Mouse (Mus musculus): Measurements from ENCODE around the gene Plekha8.
A peak's percentile ranks its signal among the peaks of the same experiment; 100 is the strongest.

Plekha8 gene

DNA sequence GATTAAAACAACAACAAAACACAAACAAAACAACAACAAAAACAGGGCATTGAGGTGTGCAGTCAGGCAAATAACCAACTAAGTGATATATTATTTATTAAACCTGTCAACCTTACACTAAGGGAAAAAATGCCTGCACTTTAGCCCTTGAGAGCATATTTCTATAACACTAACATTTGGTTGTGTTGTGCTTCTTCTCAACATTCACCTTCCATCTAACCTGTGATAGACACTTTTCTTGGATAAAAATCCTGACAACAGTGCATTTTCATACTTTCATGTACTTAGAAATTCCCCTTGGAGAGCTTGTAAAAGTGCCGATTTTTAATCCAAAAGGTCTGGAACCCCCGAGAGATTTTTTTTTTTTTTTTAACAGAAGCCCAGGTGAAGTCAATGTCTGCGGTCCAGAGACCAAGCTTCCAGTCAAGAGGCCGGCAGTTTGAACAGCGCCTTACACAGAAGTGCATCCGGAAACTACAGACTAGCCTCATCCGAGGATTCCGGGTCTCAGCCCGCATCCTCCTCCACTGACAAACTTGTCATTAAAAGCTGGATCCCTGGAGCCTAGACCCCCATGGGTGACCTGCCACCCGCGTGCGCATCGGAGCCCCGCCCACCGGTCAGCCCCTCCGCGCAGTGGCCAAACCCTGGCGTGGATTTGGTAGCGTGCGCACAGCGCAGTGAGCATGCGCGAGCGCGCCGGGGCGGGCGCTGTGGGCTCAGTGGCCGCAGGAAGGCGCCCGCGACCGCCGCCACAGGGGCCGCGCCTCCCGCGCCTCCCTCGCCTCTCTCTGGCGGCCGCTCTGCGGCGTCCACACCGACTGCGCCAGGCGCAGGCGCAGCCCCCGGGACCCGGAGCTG lies at the start of gene Plekha8:
Plekha8 (plus strand) TSS at position 643 of the 861 bp plus-strand sequence.
- peak; percentile 72 to 81 for DNase-seq (ENCODE audit: low spot score in 2 of 2)

DNA sequence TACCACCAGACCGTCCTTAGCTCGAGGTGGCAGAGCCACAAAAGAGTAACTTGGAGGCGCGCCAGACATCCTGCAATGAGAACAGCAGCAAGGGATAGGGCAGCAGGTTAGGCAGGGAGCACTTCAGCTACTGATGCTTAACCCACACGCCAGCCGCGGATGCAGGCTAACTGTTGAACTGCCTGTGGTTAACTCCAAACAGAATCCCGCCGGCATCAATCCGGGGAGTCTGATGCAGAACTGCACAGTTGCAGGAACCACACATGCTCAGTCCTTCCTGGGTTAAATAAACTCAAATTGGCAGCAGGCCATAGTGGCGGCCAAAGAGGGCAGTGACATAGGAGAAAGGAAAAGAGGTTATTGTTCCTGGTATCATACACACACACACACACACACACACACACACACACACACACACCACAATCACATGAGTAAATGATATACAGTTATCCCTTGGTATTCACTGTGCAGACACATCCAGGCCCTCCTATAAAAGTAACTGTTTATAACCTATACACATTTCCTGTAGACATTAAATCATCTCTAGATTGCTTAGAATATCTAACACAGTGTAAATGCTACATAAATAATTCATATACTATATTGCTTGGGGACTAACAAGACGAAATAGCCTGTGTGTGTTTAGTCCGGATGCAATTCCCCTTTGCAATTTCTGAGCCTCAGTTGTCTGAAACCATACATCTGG lies 46.4 kb upstream of the Plekha8 start:
- no peak for DNase-seq (ENCODE audit: low spot score in 2 of 2)

- DNase-seq (ENCODE audit: low spot score in 2 of 2), result no peak
Measured at GRCm38 (mm10) chr6:54549311-54549710, 45.6 kb upstream of the Plekha8 start.

DNA sequence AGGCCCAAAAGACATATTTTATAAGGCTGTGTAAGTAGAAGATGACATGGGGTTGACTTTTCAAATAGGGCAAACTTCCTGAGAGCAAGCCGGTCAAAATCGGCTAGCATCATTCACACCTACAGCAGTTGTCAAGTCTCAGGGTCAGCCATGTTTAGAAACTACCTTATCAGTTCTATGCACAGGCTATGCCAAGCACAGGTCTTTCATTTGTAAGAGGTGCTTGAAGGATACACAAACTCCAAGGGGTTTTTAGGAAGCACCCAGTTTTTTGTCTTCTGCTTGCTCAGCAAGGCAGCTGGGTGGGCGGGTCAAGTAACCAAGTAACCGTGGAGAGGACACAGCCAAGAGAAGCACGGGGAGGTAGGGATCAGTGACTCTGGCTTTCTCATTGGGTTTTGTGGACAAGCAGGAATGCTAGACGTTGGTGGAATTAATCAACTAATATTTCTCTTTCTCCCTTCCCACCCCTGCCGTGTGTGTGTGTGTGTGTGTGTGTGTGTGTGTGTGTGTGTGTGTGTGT lies 44.0 kb upstream of the Plekha8 start:
- DNase-seq (ENCODE audit: low spot score in 2 of 2), result no peak

- DNase-seq (ENCODE audit: low spot score in 2 of 2), result no peak
Measured at GRCm38 (mm10) chr6:54552721-54553413, 42.0 kb upstream of the Plekha8 start.

- no peak for DNase-seq (ENCODE audit: low spot score in 2 of 2)
Measured at GRCm38 (mm10) chr6:54553632-54554031, 41.3 kb upstream of the Plekha8 start.

DNA sequence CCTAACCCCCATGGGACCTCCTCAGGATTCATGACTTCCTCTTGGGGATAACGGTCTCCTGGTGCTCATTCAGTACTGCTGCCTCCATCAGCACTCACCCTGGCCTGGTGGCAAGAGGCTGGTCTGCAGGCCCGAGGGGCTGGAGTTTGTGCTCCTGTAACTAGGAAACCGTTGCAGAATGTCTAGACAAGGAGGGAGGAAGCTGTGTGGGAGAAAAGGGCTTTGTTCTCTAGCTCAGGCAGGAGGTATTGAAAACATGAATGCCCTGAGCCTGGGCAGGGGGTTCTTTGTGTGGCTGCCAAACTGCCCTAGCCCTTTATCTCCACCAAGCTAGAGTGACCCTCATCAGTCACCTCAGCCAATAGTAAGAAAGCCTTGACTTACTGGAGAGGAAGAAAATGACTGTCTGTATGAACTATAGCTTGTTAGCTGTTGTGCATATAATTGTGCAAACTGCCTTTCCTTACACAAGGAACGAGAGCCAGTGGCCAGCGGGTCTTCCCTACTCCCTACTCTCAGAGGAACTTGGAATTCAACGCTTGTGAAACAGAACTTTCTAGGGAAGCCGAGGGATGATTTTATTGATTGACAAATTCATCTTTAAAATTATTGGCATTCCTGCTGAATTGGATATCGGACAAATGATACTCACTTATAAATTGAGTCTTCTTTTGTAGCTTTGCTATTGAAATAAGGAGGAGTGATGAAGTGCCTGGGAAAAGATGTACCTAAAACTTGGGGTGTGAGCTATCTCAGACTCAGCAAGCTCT lies 40.4 kb upstream of the Plekha8 start:
- no peak for DNase-seq (ENCODE audit: low spot score in 2 of 2)

GRCm38 (mm10) chr6:54555816-54556215 lies 39.1 kb upstream of the Plekha8 start:
- DNase-seq (ENCODE audit: low spot score in 2 of 2), result no peak

GRCm38 (mm10) chr6:54557671-54558070 lies 37.2 kb upstream of the Plekha8 start:
- no peak for DNase-seq (ENCODE audit: low spot score in 2 of 2)

DNA sequence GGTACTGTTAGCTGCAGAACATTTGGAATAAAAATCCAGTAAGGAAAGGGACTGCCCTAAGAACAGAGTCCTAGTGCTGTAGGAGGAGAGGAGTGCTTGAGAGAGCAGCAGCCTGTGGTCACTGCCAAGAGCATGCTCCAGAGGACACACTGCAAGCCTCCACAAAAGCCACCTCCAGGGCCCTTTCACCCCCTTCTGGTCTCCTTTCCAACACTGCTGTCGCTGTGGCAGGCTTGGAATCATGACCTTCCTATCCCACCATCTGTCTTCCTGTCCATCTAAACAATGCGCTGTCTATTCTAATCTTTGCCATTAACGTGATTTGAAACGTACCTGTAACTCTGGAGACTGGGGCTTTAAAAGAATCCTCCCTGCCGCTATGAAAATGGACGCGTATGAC lies 36.4 kb upstream of the Plekha8 start:
- no peak for DNase-seq (ENCODE audit: low spot score in 2 of 2)

DNA sequence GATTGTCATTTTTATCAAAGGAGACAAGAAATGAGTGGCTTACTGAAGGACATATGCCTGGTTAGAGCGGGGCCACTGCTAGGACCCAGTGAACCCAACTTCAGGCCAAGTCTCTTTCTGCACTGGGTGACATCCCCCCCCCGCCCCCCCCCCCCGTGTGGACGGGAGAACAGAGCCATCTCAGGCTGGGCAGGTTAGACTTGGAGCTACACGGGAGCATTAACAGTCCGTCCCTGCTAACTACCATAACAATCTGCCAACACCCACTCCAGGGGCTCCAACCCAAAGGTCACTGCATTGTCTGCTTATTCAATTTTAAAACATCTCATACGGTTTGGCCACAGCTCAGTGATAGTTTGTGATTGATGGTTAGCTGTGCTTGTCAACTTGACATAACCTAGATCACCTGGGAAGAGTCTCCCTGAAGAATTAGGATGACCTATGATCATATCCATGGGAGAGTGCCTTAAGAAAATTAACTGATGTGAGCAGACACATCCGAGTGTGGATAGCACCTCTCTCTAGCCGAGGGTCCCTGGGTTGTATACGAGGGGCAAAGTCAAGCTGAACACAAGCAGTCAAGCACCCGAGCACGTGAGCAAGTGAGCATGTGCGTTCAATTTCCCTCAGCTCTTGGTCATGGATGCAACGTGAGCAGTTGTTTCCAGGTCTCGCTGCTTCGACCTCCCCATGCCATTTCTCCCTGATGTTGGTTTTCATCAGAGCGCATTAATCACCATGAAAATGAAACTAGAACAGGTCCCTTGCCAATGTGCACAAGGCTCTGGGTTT lies 32.7 kb upstream of the Plekha8 start:
- DNase-seq (ENCODE audit: low spot score in 2 of 2), result no peak

DNA sequence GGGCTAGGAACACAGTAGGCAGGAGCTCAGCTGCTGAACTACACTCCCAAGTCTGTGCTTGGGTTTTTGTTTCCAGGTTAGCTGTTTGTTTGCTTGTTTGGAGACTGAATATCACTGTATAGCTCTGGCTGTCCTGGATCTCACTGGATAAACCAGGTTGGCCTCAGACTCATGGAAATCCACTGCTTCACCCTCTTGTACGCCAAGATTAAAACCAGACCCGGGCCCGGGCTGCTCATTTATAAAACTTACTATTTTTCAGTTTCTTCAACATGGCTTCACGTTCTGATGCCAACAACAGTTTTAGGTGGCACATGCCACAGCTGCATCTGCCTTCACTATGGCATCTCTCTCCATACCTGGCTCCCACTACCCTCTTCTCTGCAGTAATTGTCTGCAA lies 31.4 kb upstream of the Plekha8 start:
- DNase-seq (ENCODE audit: low spot score in 2 of 2), result no peak

DNA sequence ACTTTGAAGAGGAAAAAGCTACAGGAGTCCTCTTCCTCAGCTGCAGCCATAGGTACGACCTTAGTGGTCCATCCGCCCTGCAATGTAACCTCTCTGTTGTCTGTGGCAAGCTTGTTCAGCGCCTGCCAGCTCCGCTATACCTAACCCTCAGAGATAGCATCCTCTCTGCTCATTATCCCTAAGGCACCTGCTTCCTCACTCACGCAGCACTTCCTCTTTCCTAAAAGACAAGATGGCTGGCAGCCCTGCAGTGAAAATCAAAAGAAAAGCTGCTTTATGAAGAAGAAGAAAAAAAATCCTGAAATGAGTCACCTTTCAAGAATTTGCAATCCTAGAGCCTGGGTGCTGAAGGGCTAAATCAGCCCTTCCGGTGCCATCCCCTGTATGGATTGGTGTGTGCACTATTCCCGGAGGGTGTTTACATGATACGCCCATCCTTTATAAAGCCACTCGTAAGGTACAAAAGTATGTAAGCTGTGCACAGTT lies 30.4 kb upstream of the Plekha8 start:
- DNase-seq (ENCODE audit: low spot score in 2 of 2), result no peak

- DNase-seq (ENCODE audit: low spot score in 2 of 2), result no peak
Measured at GRCm38 (mm10) chr6:54565012-54565411, 29.9 kb upstream of the Plekha8 start.

- DNase-seq (ENCODE audit: low spot score in 2 of 2), result peak; percentile 19 to 40
Measured at GRCm38 (mm10) chr6:54565665-54566545, 29.0 kb upstream of the Plekha8 start, which contains the start of gene Scrn1. Scrn1 (minus strand) TSS chr6:54566489.

- no peak for DNase-seq (ENCODE audit: low spot score in 2 of 2)
Measured at GRCm38 (mm10) chr6:54566546-54566919, 28.4 kb upstream of the Plekha8 start.

DNA sequence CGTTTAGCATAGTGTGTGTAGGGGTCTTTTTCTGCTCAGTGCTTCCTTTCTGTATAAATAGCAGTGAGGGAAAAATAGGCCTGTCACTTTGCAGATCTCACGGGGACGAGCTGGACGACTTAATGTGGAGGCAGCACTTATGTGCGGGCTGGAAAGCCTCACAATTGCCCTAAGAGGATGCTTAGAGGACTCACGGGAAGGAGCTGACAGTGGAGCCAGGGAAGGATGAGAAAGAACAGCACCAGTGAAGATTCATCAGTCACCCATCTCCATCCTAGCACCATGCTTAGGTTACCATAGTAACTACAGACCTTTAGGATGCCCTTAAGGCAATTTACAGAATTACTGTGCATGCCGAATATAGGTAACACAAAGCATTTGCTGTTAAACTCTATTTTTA lies 25.1 kb upstream of the Plekha8 start:
- no peak for DNase-seq (ENCODE audit: low spot score in 2 of 2)

- no peak for DNase-seq (ENCODE audit: low spot score in 2 of 2)
Measured at GRCm38 (mm10) chr6:54573218-54573955, 21.5 kb upstream of the Plekha8 start.

DNA sequence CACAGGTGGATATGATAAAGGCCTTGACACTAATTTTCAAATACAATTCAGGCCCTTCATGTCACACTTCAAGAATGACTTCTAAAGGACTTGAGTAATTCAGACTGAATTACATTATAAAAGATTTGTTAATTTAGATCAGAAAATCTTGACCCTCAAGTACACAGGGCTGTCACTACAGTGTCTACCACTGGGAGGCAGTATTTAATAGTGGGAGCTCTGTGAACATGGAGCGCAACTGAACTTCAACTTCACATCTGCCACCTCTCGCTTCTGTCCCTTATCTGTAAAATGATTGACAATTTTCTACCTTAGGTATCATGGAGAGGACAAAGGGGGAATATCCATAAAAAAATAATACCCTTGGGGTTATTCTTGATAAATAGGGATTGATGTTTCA lies 8.7 kb upstream of the Plekha8 start:
- DNase-seq (ENCODE audit: low spot score in 2 of 2), result peak; percentile 28 to 69

All from thymus, postnatal 10 days (tissue).